Mouse (Mus musculus) heart, embryonic 11.5 days (tissue): ENCODE data around the gene Timeless. TPM values are rescaled to one million over a fixed set of nuclear protein-coding genes. Genes with fewer than 3 reads are reported as not detected.
"Not testable (repeated sequence)": the region's sequence is repeated elsewhere in the genome, so short reads cannot be mapped to it uniquely, and the experiment has no call there.

Experiments
- ATAC-seq: fragments of 200-750 bp; cut with Nextera tagmentation; replicated peaks from 2 replicates; pipeline ENCODE4 v1.8.0; 2017; ENCODE audit warnings: moderate library complexity; ENCODE audit not compliant: insufficient number of reproducible peaks, low FRiP score, low TSS enrichment
- H3K27ac ChIP-seq: fragments of 300-500 bp; sonication (generic); 2 replicates; pipeline ENCODE4 v1.5.1; 2014; ENCODE audit warnings: mild to moderate bottlenecking, low read depth, low read length
- H3K27me3 ChIP-seq: fragments of 300-500 bp; sonication (generic); 2 replicates; pipeline ENCODE4 v1.6.1; 2014; ENCODE audit warnings: mild to moderate bottlenecking, low read length, mixed read lengths; ENCODE audit not compliant: control insufficient read depth, insufficient read depth
- H3K36me3 ChIP-seq: fragments of 300-500 bp; sonication (generic); 2 replicates; pipeline ENCODE4 v1.6.1; 2014; ENCODE audit warnings: mild to moderate bottlenecking, low read length, moderate library complexity, mixed read lengths; ENCODE audit not compliant: control insufficient read depth, insufficient read depth
- H3K4me1 ChIP-seq: fragments of 300-500 bp; sonication (generic); 2 replicates; pipeline ENCODE4 v1.6.1; 2014; ENCODE audit warnings: low read length; ENCODE audit not compliant: control insufficient read depth, insufficient read depth
- H3K4me2 ChIP-seq: fragments of 300-500 bp; sonication (generic); 2 replicates; pipeline ENCODE4 v1.6.1; 2014; ENCODE audit warnings: mild to moderate bottlenecking, moderate library complexity
- H3K4me3 ChIP-seq: fragments of 300-500 bp; sonication (generic); 2 replicates; pipeline ENCODE4 v1.5.1; 2014; ENCODE audit warnings: low read depth, low read length
- H3K9ac ChIP-seq: fragments of 300-500 bp; sonication (generic); 2 replicates; pipeline ENCODE4 v1.6.1; 2014; ENCODE audit warnings: mild to moderate bottlenecking, low read depth, low read length, moderate library complexity
- H3K9me3 ChIP-seq: fragments of 300-500 bp; sonication (generic); replicated peaks from 2 replicates; pipeline ENCODE4 v1.6.1; 2016; ENCODE audit warnings: low read length; ENCODE audit not compliant: control insufficient read depth
- WGBS: fragments of 180-500 bp; shearing (Covaris S2); extraction: QIAGEN DNeasy Blood & Tissue Kit; methylation state at CpG from one replicate; pipeline ENCODE4 v1.1.7; 2014; ENCODE audit not compliant: insufficient replicate concordance; 5-methylcytosine and 5-hydroxymethylcytosine counted together
- polyA plus RNA-seq: library from polyadenylated mRNA; unstranded; fragments of >200 nt; fragmentation: Nextera tagmentation; extraction: Ambion mirVana; gene quantifications from 2 replicates; pipeline ENCODE4 v1.2.1, GENCODE M21; 2014

The Timeless gene
- polyA plus RNA-seq, 1 experiment from 2014 or later = 34.2 TPM

GRCm38 (mm10) chr10:128210954-128211353 is 20.9 kb upstream of the Timeless start:
- H3K27me3 ChIP-seq = peaks cover 6% of the 10 kb centered on the region; the same call in 1 of the 2 replicates
- WGBS = 25% methylated on average over 14 of the region's 14 CpGs
- no peak overlapping the region for H3K27ac ChIP-seq

GRCm38 (mm10) chr10:128211390-128212108 is 20.3 kb upstream of the Timeless start, which contains the start of gene Spryd4:
TSS of gene Spryd4 (minus strand) at chr10:128211807.
- Histone ChIP-seq H3K4me3 (peak within 1 kb of the TSS; percentile 76), H3K27me3 (peaks cover 6% of the 10 kb centered on the region; the same call in 1 of the 2 replicates), H3K27ac (peak within 1 kb of the TSS; percentile 35; the same call in 1 of the 2 replicates), H3K9me3 (no peaks in the 10 kb centered on the region), H3K4me2 (peak within 1 kb of the TSS; percentile 96), H3K36me3 (no peaks in the 10 kb centered on the region), H3K4me1 (peaks cover 9% of the 10 kb centered on the region; the same call in 1 of the 2 replicates), H3K9ac (peak within 1 kb of the TSS; percentile 82)
- WGBS = under 1% methylated on average over 30 of the region's 30 CpGs
- ATAC-seq = peak; percentile 91

More at GRCm38 (mm10) chr10:128210954-128211353, 20.9 kb upstream of the Timeless start:
- no peaks in the 10 kb centered on the region for H3K9me3 ChIP-seq
- no peak for ATAC-seq
- peaks cover 9% of the 10 kb centered on the region; the same call in 1 of the 2 replicates for H3K4me1 ChIP-seq
- peak overlapping the region; percentile 96 for H3K4me2 ChIP-seq
- H3K9ac ChIP-seq = peak overlapping the region; percentile 82
- no peaks in the 10 kb centered on the region for H3K36me3 ChIP-seq
- peak overlapping the region; percentile 76 for H3K4me3 ChIP-seq

- H3K9me3 ChIP-seq = no peaks in the 10 kb centered on the region
- peak overlapping the region; percentile 96 for H3K4me2 ChIP-seq
- ATAC-seq = no peak
- peaks cover 6% of the 10 kb centered on the region; the same call in 1 of the 2 replicates for H3K27me3 ChIP-seq
- H3K36me3 ChIP-seq = no peaks in the 10 kb centered on the region
- peaks cover 9% of the 10 kb centered on the region; the same call in 1 of the 2 replicates for H3K4me1 ChIP-seq
- 37% methylated on average over 6 of the region's 6 CpGs for WGBS
- H3K9ac ChIP-seq = peak overlapping the region; percentile 82; the same call in 1 of the 2 replicates
- H3K27ac ChIP-seq = peak overlapping the region; percentile 35; the same call in 1 of the 2 replicates
- peak overlapping the region; percentile 76 for H3K4me3 ChIP-seq
Measured at GRCm38 (mm10) chr10:128212148-128212547, 19.7 kb upstream of the Timeless start.

DNA sequence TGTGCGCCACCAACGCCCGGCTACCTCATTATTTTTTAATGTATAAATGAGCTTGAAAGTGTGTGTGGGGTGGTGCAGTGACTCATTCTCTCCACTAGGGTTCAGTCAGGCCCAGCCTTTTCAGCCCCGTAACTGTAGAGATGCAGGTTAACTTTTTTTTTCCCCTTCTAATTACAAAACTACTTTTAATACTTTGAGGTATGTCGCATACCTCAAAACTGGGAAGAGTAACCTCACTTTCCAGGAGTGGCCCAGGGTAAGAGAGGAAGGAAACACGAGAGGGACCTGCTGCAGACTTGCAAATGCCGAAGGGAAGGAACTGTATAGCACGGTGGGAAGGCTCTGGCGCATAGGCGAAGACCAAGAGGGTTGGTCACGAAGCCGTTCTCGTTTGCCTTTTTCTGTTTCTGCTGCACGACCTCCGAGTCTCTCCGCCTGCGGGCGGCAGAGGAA is 19.0 kb upstream of the Timeless start:
- H3K27me3 ChIP-seq = peaks cover 6% of the 10 kb centered on the region; the same call in 1 of the 2 replicates
- peak overlapping the region; percentile 65 for H3K4me2 ChIP-seq
- H3K4me3 ChIP-seq = peak overlapping the region; percentile 33
- 2% methylated on average over 18 of the region's 18 CpGs for WGBS
- H3K9me3 ChIP-seq = no peaks in the 10 kb centered on the region
- no peaks in the 10 kb centered on the region for H3K36me3 ChIP-seq
- H3K27ac ChIP-seq = no peak overlapping the region
- H3K9ac ChIP-seq = peak overlapping the region; percentile 66
- H3K4me1 ChIP-seq = peaks cover 9% of the 10 kb centered on the region; the same call in 1 of the 2 replicates
- peak; percentile 36; the same call in 1 of the 2 replicates for ATAC-seq

GRCm38 (mm10) chr10:128214112-128214511 is 17.8 kb upstream of the Timeless start:
- H3K4me3 ChIP-seq, H3K27ac ChIP-seq, H3K9me3 ChIP-seq, H3K9ac ChIP-seq, H3K27me3 ChIP-seq, H3K4me2 ChIP-seq, H3K4me1 ChIP-seq, ATAC-seq, H3K36me3 ChIP-seq: not testable (repeated sequence)
- WGBS = 84% methylated on average over 4 of the region's 4 CpGs

- no peak overlapping the region for H3K27ac ChIP-seq
- WGBS = 80% methylated on average over 5 of the region's 5 CpGs
- no peak overlapping the region for H3K4me3 ChIP-seq
- no peak for ATAC-seq
- H3K9ac ChIP-seq = no peak overlapping the region
- no peaks in the 10 kb centered on the region for H3K36me3 ChIP-seq
- H3K9me3 ChIP-seq = no peaks in the 10 kb centered on the region
- H3K27me3 ChIP-seq = peaks cover 6% of the 10 kb centered on the region; the same call in 1 of the 2 replicates
- peaks cover 9% of the 10 kb centered on the region; the same call in 1 of the 2 replicates for H3K4me1 ChIP-seq
- no peak overlapping the region for H3K4me2 ChIP-seq
Measured at GRCm38 (mm10) chr10:128214981-128215380, 16.9 kb upstream of the Timeless start.

DNA sequence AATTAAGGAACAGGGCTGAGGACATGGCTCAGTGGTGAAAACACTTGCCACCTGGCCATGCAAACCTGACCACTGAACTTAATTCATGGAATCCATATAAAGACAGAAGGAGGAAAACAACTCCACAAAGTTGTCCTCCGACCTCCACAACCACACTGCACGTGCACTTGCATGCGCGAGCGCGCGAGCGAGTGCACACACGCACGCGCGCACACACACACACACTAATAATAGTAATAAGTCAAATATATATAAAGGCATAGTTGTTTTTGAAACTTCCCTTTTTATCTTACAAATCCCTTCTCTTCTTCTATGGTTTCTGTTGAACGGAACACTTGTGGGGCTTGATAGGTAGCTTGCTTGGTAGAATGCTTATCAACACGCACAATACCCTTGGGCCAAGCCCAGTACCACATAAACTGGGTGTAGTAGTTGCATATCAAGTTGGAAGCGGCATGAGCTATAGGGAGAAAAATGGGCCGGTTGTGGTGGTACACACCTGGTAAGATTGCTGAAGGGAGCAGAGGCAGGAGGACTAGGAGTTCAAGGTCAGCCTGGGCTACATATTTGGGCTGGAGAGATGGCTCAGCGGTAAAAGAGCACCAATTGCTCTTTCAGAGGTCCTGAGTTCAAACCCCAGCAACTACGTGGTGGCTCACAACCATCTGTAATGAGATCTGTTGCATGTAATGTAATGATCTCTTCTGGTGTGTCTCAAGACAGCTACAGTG is 13.3 kb upstream of the Timeless start:
- ATAC-seq = no peak
- WGBS = 91% methylated on average over 18 of the region's 18 CpGs

GRCm38 (mm10) chr10:128221533-128222286 is 10.2 kb upstream of the Timeless start:
- no peak overlapping the region for H3K9ac ChIP-seq
- H3K4me2 ChIP-seq = no peak overlapping the region
- H3K4me3 ChIP-seq = no peak overlapping the region
- ATAC-seq = no peak
- no peak overlapping the region for H3K27ac ChIP-seq
- H3K9me3 ChIP-seq = no peaks in the 10 kb centered on the region
- peaks cover 4% of the 10 kb centered on the region; the same call in 1 of the 2 replicates for H3K4me1 ChIP-seq
- H3K36me3 ChIP-seq = no peaks in the 10 kb centered on the region
- H3K27me3 ChIP-seq = no peaks in the 10 kb centered on the region
- 57% methylated on average over 16 of the region's 16 CpGs for WGBS

More for the DNA sequence above, 13.3 kb upstream of the Timeless start:
- H3K4me3 ChIP-seq = no peak overlapping the region
- peaks cover 2% of the 10 kb centered on the region; the same call in 1 of the 2 replicates for H3K27me3 ChIP-seq
- no peaks in the 10 kb centered on the region for H3K4me1 ChIP-seq
- H3K9ac ChIP-seq = no peak overlapping the region
- no peak overlapping the region for H3K4me2 ChIP-seq
- no peak overlapping the region for H3K27ac ChIP-seq
- H3K9me3 ChIP-seq = no peaks in the 10 kb centered on the region
- no peaks in the 10 kb centered on the region for H3K36me3 ChIP-seq
